Mouse (Mus musculus): ENCODE results near the gene Oasl2.
"Not testable (repeated sequence)": the region's sequence is repeated elsewhere in the genome, so short reads cannot be mapped to it uniquely, and the experiment has no call there.

The Oasl2 gene

DNA sequence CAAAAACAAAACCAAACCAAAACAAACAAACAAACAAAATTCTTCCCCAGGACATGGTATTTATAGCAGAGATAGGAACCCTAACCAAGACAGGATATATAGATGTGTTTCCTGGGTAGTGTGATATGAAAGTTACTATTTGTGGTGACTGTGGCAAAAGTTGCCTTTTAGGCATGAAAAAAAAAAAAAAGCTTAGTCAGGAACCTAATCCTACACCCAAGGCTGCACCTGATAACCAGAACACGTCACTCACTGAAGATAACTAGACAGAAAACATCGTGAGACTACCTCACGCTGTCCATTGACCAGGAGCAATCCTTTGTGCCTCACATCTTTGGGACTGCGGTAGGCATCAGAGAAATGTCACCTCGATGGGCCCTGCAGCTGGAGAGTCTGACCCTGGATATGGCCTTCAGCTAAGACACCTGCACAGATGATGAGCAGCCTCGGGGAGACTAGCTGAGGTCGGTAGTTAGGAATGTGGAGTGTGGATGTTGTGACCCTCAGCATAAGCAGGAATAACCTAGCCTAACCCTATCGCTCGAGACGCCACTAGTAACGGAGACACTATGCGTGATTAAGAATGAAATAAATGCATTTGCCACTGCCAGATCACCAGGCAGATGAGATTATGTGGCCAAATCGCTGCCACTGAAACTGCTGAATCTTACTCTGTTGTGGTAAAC lies at the start of gene Oasl2:
TSS of gene Oasl2 (plus strand) at position 249 of the 686 bp plus-strand sequence.
- DNase-seq (ENCODE audit: low spot score) = no peak

DNA sequence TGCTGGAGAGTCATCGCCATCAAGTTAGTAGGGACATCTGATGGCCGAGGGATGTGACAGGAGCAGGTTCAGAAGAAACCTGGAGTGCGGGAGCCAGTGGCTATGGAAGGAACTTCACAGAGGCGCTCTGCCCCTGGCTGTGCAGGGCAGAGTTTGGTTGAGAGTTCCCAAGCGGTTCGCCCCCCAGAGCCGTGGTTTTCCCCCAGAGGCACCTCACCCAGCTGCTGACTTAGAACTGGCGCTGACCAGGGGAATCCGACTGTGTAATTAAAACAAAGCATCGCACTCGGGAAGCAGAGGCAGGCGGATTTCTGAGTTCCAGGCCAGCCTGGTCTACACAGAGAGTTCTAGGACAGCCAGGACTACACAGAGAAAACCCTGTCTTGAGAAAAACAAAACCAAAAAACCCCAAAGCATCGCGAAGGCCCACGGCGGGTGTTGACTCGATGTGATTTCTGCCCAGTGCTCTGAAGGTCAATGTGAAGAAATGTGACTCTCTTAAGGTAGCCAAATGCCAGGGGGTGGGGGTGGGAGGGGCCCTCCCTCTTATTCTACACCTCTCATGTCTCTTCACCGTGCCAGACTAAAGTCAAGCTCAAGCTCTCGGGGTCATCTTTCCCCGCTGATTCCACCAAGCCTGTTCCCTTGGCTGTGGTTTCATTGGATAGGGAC lies 45.0 kb upstream of the Oasl2 start:
- DNase-seq (ENCODE audit: low spot score) = no peak

DNA sequence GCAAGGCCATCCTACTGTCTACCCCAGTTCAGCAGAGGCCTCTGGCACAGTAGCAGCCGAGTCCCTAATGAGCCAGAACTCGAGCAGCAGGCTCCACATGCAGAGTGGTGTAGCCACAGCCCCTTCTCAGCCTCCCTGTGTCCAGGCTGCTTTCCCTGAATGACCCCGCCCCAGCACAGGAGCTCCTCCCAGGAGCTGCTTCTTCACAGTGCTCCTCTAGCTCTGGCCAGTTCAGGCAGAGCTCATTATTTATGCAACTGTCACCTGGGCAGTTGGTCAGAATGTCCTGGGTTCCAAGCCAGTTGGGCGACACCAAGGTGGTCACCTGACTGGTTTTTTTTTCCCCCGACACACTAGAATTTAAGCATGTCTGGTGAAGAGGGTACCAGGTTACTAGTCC lies 43.4 kb upstream of the Oasl2 start, which contains the start of gene 4930519G04Rik:
TSS of gene 4930519G04Rik (plus strand) at position 301 of the 400 bp plus-strand sequence.
- DNase-seq (ENCODE audit: low spot score) = not testable (repeated sequence)

DNA sequence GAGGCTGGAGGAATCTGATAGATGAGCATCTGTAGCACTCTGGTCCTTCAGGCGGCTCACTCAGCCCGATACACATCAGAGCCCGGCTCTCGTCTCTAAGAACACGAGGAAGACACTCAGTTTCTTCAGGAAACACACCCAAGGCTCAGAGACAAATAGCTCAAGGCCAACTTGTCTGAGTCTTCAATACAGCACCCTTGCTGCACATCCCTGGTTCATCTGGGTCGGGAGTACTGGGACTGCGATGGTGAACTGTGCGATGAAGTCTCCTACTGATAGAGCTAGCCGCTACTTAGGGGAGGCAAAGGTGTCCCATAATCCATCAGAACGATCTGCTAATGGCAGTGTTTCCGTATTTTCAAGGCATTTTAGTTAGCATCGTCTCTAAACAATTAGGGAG lies 38.2 kb upstream of the Oasl2 start, which contains the start of gene Gm9936:
TSS of gene Gm9936 (minus strand) at position 101 of the 400 bp plus-strand sequence.
- no peak for DNase-seq (ENCODE audit: low spot score)

DNA sequence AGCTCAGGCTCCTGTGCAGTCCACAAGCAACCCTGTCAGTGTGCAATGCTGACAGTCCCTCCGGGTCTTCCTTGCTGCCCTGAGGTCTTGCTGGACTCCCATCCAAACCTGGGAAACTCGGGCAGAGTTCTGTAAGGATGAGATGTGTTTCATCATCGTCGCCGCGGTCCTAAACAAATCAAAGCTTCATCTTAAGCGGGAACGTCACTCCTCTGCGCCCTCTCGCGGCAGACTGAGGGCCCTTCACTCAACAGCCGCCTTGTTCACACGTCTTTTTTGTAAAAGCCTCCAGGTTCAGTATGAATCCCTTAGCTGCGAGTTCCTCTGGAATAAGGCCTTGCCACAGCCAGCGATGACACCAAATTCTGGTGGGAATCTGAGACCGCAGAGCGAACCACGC lies 37.5 kb upstream of the Oasl2 start:
- peak; percentile 48 for DNase-seq (ENCODE audit: low spot score)

DNA sequence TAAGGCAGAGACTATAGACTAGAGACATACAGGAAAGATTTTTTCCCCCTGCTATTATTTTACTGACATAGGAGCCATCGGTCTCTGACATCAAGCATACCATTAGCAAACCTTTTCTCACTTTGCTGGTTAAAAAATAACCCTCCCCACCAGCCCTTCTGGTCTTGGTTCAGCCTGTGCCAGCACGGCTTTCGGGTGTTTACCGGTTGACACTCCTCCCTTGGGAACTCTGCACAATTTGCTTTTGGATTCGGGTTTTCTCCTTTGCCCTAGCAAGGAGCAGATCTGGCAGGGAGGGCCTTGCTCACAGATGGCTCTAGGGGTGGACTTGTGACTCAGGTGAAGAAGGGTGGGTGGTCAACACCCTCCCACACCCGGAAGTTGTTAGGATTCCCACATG lies 35.0 kb upstream of the Oasl2 start:
- DNase-seq (ENCODE audit: low spot score) = no peak

DNA sequence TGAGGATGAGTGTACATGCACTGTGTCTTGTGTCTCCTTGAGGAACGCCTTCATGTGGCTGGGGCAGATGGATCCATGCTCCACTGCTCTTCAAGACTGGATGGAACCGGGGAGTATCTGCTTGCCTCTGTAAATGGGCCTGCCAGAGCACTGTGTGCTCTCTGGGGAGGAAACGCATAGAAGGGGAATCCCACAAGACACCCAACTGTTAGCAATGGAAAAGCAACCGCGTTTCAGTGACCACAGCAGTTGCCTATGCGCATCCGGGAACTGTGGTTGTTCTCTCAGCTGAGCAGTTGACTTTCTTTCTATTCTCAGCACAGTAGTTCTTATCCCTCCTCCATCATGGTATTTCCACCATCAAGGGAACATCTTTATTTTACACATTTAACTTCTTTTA lies 31.9 kb upstream of the Oasl2 start:
- no peak for DNase-seq (ENCODE audit: low spot score)

DNA sequence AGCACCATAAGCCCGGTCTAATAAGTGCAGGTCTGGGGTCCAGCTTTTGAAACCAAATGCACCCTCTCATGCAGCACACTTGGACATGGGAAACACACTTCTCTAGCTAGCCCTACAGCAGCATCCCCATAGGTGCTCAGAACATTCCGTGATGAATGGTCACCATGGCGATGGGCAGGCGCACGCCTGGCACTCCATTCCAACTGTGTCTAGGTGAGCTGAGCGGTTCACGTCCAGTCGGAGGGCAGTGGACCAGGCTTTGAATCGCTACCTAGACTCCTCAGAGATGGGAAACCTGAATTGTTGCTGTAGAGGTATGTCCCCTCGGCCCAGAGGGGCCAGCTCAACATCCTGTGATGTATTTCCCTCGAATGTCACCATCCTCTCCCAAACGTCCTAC lies 31.5 kb upstream of the Oasl2 start:
- DNase-seq (ENCODE audit: low spot score) = no peak

DNA sequence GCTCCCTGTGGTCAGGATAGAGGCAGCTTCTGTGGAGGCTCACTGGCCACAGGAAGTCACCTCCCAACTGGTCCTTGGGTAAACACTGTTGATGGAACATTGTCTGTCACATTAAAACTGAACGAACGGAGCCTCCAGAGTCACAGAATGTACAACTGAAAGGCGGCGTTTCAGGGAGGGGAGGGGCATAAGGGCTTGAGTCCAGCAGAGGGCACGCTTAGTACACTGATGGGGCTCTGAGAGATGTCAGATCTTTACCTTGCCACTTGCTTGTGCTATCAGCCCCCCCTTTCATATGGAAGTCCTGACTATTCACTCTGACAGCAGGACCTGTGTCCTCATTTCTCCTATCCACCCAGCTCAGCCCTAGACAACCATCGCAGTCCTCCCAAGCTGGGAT lies 20.9 kb upstream of the Oasl2 start:
- DNase-seq (ENCODE audit: low spot score) = no peak

DNA sequence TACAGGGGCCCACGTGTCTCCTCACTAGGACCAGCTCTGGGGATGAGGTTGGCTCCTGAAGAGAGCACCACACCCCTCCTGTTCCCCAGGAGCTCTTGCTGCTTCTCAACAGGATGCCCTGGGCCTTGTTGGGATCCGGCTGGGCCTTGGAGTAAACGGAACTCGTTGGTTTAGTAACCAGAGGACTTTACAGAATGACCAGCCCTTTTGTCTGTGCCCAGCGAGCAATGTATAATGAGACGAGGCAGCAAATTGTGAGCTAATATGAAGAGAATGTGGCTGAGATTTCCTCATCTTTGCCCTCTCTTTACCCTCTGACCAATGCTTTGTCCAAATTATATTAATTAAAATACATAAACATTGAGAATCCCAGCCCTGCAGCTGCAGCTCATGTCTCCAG lies 20.4 kb upstream of the Oasl2 start:
- DNase-seq (ENCODE audit: low spot score) = no peak

DNA sequence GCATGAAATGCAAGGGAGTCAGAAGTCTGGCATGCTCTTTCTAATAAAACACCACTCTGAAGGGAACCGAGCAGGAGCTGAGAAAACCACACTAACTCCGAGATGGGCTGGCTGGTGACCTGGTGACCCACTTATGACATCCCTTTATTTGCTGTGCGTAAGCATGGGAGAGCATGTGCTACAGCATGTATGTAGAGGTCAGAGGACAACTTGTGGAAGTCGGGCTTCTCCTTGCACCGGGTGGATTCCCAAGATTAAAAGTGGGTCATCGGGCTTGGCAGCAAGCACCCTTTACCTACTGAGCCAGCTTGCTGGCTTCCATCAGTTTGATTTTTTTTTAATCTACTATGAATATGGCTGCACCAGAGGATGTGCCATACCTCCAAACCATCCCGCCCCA lies 19.2 kb upstream of the Oasl2 start:
- DNase-seq (ENCODE audit: low spot score) = no peak

DNA sequence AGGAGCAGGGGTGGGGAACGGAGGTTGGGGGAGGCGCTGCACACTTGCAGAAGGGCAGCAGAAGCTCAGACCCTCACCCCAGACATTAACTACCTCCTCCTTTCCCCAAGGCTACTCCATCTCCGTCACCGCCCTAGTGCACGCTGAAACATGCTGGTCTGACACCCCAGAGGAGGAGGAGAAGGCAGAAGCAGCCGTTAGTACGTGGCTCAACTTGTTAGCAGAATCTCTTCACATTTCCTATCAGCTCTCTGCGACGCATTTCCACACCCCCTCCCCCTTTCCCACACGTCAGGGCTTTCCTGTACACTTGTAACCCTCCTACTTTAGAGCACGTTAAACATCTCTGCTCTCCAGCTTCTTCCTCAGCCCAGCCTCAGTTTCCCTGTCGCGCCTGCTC lies 17.3 kb upstream of the Oasl2 start:
- DNase-seq (ENCODE audit: low spot score) = no peak

DNA sequence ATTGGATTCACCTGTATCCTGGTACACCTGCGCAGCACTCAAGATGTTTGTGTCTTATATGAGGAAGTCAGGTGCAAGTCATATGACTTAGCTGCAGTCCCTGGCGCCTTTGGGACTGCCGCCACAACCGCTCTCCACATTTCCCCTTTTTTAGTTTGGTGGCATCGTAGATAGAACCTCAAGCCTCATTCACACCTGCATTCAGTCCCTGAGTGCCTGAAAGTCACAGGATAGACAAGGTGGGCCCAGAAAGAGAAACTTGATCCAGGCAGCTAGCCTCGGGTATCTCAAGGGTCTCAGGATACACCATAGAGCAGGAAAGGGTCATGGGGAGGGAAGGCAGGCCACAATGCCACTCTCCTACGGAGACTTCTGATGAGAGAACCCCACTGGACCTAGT lies 14.4 kb upstream of the Oasl2 start:
- DNase-seq (ENCODE audit: low spot score) = not testable (repeated sequence)

DNA sequence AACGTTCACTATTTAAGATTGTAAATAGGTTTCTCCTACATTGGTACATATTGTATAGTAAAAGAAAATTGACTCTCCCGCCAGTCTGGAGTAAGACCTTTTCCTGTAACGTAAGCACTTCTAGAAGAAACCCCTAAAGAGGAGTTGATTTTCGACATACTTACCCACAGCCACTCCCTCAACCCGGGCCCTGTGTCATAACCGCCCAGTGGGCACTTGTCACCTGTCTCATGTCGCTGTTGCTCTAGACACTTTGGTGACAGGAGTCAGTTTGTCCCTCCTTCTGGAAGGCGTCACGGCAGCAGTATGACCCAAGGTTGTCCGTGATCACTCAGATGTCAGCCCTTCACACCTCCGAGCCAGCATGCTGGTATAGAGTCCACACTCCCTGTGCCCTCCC lies 13.7 kb upstream of the Oasl2 start:
- no peak for DNase-seq (ENCODE audit: low spot score)

DNA sequence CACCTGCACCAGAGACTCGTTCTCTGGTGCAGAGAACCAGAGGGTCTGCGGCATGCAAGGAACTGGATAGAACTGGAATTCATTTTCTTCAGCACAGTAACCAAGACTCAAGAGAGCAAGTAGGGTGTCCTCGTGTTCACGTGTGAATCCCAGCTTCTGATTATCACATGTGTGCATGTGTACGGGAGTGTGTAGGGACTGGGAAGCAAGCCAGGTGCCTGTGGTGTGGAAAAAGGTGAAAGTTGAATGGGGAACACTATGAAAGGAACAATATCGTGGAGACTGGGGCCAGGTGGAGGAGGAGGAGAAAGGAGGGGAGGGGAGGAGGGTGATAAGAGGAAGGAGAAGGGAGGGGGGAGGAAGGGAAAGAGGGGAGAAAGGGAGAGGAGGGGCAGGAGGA lies 9.9 kb upstream of the Oasl2 start:
- DNase-seq (ENCODE audit: low spot score) = no peak

DNA sequence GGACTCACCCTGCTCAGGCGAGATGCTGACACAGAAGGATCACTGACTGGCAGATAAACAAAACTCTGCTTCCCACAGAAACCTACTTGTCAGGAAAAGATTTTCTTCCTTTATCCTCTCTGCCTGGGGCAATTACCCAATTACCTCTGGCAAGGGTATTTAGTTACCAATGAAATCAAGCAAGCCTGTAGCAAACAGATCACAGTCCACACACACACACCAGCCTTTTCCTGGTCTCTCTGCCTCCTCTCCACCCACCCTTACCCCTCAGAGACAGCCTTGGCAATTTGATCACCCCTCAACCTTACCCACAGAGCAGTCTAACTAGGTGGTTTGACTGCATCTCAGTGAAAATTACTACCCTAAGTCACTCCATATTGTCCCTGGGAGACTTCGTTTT lies 7.7 kb upstream of the Oasl2 start:
- no peak for DNase-seq (ENCODE audit: low spot score)

DNA sequence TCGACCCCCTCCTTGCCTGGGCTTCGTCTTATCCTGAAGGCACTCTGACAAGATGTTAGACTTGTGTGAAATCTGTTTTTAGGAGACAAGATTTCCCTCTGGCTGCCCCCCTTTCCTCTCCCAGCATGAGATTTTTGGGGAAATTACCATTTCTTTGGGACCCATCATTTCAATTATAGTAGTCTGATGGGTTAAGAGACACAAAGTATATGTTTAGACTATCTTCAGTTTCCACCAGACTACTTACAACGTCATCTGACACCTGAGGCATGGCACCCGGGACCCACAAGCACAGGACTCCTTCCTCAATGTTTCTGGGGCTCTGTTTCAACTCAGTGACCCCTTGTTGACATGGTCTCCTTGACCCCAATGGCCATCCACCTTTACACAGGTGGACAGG lies 1.2 kb upstream of the Oasl2 start:
- DNase-seq (ENCODE audit: low spot score) = no peak

DNA sequence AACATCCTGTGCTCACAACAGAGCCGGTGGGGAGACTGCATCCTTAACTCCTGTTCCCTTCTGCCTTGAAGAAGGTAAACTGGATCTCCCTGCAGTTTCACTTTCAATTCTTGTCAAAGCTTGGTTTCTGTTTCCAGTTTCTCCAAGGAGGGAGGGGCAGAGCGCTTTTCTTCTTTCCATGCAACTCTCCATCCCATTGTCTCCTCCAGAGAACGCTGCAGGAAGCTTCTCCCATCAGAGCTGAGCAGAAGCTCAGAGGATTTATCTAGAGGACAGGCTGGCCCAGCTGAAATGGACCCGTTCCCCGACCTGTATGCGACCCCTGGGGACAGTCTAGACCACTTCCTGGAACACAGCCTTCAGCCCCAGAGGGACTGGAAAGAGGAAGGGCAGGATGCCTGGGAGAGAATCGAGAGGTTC lies 648 bp downstream of the Oasl2 start:
- DNase-seq (ENCODE audit: low spot score) = no peak

DNA sequence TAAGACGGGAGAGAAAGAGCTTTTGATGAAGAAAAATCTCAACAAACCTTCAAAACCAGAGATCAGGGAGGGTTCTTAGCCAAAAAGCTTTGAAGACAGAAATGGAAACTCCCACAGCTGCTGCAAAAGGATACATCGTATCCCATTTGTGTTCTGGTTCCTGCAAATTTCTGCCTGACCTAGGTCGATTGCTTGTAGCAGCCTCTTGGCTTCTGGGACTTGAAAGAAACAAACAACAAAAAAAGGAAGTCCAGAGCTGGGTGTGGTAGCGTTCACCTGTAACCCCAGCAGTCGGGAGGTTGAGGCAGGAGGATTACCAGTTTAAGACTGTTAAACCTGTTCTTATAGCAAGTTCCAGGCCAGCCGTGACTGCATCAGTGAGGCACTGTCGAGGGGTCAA lies 2.1 kb downstream of the Oasl2 start:
- DNase-seq (ENCODE audit: low spot score) = no peak

DNA sequence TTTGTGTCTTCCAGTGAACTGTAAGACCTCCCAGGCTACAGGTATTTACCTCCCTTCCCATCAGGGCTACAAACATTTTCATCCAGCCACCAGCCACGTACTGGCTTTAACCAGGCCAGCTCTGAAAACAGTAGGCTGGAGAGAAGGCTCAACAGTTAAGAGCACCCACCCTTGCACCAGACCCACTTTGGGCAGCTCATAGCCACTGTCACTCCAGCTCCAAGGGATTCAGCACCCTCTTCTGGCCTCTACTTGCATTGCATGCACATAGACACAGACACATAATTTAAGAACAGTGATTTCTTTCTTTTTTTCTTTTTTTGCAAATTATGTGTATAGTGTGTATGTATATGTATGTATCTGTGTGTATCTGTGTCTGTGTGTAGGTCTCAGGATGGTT lies 5.7 kb downstream of the Oasl2 start:
- no peak for DNase-seq (ENCODE audit: low spot score)

DNA sequence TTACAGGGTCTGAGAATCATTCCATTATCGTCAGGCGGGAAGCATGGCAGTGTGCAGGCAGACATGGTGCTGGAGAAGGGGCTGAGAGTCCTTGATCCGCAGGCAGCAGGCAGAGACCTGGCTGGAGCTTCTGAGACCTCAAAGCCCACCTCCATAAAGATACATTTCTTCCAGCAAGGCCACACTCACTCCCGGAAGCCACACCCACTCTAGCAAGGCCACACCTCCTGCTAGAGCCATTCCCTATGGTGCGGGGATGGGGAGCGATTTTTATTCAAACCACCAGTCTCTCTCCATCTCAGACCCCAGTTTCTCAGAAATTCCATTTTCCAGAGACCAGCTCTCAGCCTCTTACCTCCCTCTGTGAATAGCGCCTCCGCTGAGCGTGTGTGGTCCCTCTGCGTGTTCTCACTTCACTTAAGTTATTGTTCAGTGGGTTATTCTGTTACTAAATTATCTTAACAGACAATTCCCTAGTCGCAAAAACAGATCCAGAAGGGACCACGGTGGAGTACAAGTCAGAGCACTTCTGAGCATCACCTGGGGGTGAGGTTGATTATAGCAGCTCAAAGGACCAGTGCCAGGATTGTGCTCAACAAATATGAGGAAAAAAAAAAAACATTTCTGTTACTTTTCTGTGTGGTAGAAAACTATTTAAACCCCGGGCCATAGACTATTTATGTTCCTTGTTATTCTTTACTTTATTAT lies 12.0 kb downstream of the Oasl2 start:
- DNase-seq (ENCODE audit: low spot score) = no peak

DNA sequence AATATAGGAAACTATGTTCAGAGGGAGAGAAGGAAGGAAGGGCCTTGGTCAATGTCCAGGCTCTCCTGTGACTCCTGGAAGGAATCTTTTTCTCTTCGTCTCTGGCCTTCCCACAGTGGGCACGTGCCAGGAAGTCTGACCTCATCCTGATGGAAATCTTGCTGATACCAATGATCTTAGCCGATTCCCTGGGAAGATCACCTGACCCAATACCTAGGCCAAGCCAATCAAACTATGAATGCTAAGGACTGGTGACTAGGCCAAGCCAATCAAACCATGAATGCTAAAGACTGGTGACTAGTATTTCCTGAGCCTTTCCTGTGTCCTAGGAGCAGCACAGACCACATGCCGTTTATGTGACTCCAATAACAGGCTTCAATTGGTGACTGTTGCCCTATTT lies 16.9 kb downstream of the Oasl2 start:
- no peak for DNase-seq (ENCODE audit: low spot score)

DNA sequence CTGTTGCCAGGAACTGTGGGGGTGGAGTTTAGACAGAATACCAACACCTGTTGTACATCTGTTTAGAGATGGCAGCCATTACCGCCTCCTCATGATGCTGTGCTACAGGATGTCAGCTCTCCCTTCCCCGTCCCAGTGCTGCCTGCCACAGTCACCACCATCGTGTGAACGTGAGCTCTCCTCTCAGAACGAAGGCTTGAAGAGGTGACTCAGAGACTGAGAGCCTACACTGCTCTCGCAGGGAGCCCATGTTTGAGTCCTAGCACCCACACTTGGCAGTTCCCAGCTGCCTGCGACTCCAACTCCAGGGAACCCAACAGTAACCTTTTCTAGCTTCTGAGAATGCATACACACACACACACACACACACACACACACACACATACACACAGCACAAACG lies 18.1 kb downstream of the Oasl2 start:
- no peak for DNase-seq (ENCODE audit: low spot score)

Data from layer of hippocampus, adult 9-10 months (tissue).